Mouse (Mus musculus) liver, adult 2 months (tissue): ENCODE data around the gene Csf3.
A peak's percentile ranks its signal among the peaks of the same experiment; 100 is the strongest.
"Not testable (repeated sequence)": the region's sequence is repeated elsewhere in the genome, so short reads cannot be mapped to it uniquely, and the experiment has no call there.

Experiments
- CTCF ChIP-seq: fragments of 200-500 bp; IDR thresholded peaks from 2 replicates; pipeline ENCODE4 v1.5.1; 2011; ENCODE audit warnings: low read depth, low read length, control low read depth
- POLR2A ChIP-seq: fragments of 200-500 bp; IDR thresholded peaks from 2 replicates; pipeline ENCODE4 v1.6.1; 2011; ENCODE audit warnings: low read length, control low read depth; ENCODE audit not compliant: insufficient read depth; ENCODE audit errors: extremely low read depth

GRCm38 (mm10) chr11:98712009-98712408 lies 10.9 kb downstream of the Csf3 start:
- not testable (repeated sequence) for TF ChIP-seq POLR2A
- TF ChIP-seq CTCF = 0 out of 2 replicates have a peak, but pooled peaks have one; percentile 18
